Mouse (Mus musculus) bone marrow, adult 2 months (tissue): ENCODE measurements around the gene Svbp. TPM values are rescaled to one million over a fixed set of nuclear protein-coding genes. Genes with fewer than 3 reads are reported as not detected.

ENCODE experiments used
- H3K27ac ChIP-seq: fragments of 200-500 bp; 2 replicates; pipeline ENCODE4 v1.5.1; 2012; ENCODE audit warnings: low read depth, mild to moderate bottlenecking, control low read depth, inconsistent platforms, low read length; ENCODE audit not compliant: control insufficient read depth, poor library complexity, insufficient read depth
- H3K4me1 ChIP-seq: fragments of 200-500 bp; 2 replicates; pipeline ENCODE4 v1.6.1; 2011; ENCODE audit warnings: low read length; ENCODE audit not compliant: control insufficient read depth, insufficient read depth
- H3K4me3 ChIP-seq: fragments of 200-500 bp; replicated peaks from 2 replicates; pipeline ENCODE3; 2011; ENCODE audit warnings: mild to moderate bottlenecking, low read depth, low read length, control low read depth; ENCODE audit not compliant: control insufficient read depth
- CTCF ChIP-seq: fragments of 200-500 bp; IDR thresholded peaks from 2 replicates; pipeline ENCODE4 v1.5.1; 2011; ENCODE audit warnings: low read length, control low read depth; ENCODE audit not compliant: control insufficient read depth, insufficient read depth
- POLR2A ChIP-seq: fragments of 200-500 bp; IDR thresholded peaks from 2 replicates; pipeline ENCODE4 v1.6.1; 2011; ENCODE audit warnings: low read depth, mild to moderate bottlenecking, control low read depth, low read length, borderline replicate concordance; ENCODE audit not compliant: control insufficient read depth
- WGBS: fragments of 180-500 bp; shearing (Covaris S2); methylation state at CpG from one replicate; pipeline ENCODE4 v1.1.7; 2018; 5-methylcytosine and 5-hydroxymethylcytosine counted together
- polyA plus RNA-seq: library from polyadenylated mRNA; stranded (reverse); fragments of >200 nt; gene quantifications from 2 replicates; pipeline ENCODE4 v1.2.4, GENCODE M21; 2011; ENCODE audit warnings: low replicate concordance; ENCODE audit not compliant: missing spikeins, insufficient read depth, insufficient read length

The Svbp gene
- polyA plus RNA-seq, 1 experiment = 46.6 TPM

DNA sequence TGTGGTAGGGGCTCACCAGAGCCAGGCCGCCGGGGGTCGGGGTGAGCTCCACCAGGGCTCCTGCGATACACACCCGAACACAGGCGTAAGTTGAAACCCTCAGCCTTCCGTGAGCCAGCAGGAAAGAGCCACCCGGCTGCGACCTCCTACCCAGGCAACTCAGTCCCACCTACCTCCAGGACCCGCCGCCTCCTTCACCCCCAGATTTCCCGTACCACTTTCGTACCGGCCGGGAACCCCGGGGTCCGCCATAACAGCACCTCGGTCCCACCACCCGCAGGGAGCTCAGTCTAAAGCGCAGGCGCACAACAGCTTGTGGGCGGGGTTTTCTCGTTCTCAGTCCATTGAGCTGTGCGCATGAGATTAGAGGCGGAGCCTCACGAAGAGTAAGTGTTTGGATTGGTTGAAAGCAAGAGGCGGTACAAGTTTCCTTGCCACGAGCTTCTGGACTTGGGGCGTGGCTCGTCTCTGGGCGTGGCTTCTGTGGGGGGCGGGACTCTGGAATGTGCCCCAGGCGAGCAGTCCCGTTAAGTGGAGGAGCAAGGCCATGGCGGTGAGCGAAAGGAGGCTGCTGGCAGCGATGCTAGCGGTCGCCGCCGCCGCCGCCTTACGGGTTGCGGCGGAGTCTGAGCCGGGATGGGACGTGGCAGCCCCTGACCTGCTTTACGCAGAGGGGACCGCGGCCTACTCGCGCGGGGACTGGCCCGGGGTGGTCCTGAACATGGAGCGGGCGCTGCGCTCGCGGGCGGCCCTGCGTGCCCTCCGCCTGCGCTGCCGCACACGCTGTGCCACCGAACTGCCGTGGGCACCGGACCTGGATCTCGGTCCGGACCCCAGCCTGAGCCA is 37.5 kb downstream of the Svbp start, which contains the start of the genes AU022252 and P3h1:
Gene AU022252, minus strand, starts transcription at position 303 of the 846 bp plus-strand sequence.
Gene P3h1, plus strand, starts transcription at position 506 of the 846 bp plus-strand sequence.
- Histone ChIP-seq H3K27ac (peak within 1 kb of the TSS; percentile 29; the same call in 1 of the 2 replicates), H3K4me3 (peak within 1 kb of the TSS; percentile 99), H3K4me1 (no peaks in the 10 kb centered on the region; the same call in 1 of the 2 replicates)
- TF ChIP-seq CTCF (no peak), POLR2A (peak; percentile 51; the same call in 1 of the 2 replicates)
- WGBS = under 1% methylated on average over 69 of the region's 71 CpGs

DNA sequence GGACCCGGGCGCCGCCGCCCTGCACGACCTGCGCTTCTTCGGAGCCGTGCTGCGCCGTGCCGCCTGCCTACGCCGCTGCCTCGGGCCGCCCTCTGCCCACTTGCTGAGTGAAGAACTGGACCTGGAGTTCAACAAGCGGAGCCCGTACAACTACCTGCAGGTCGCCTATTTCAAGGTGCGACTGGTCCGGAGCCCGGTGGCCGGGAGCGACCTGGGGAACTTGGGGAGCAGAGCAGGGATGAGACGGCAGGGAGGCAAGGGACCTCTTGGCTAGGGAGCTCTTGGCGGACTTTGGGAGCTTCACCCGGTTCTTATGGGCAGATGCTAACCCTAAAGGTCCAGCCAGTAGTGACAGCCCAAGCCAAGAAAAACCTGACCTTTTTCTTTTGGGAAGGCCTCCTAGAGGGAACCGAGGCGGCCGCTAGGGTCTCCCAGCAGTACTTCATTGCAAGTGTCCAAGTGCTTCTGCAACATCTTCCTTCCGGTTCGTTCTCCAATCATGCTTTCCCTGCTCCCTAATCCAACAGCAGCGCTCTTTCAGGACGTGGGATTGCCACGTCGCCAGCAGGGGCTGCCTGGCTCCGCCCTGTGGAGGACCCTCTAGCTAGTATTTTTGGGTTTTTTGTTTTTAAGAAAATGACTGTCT is 38.3 kb downstream of the Svbp start:
- H3K4me1 ChIP-seq = no peaks in the 10 kb centered on the region; the same call in 1 of the 2 replicates
- TF ChIP-seq CTCF = no peak
- TF ChIP-seq POLR2A = no peak
- peak overlapping the region; percentile 74 for H3K4me3 ChIP-seq
- H3K27ac ChIP-seq = no peak overlapping the region; the same call in 1 of the 2 replicates
- WGBS = 2% methylated on average over 36 of the region's 36 CpGs

DNA sequence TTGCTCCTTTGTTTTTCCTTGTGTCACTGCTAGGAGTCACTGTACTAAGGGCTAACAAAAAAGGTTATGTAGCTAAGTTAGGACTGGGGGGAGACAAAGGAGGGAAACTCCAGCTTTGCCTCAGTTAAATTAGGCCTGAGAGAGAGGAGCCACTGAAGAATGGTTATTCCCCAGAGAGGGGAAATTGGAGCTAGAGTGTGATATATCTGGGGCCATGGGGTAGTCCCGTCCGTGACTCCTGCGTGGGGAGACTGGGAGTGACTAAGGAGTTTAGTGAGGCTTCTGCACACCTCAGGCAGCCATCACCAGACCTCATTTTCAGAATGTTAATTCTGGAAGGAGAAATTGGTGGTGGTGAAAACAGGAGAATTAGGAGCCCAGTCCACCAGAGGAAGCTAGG is 39.2 kb downstream of the Svbp start:
- H3K27ac ChIP-seq = no peak overlapping the region
- no peaks in the 10 kb centered on the region; the same call in 1 of the 2 replicates for H3K4me1 ChIP-seq
- WGBS = 78% methylated on average over 3 of the region's 3 CpGs
- TF ChIP-seq POLR2A = no peak
- no peak for TF ChIP-seq CTCF
- H3K4me3 ChIP-seq = no peak overlapping the region

DNA sequence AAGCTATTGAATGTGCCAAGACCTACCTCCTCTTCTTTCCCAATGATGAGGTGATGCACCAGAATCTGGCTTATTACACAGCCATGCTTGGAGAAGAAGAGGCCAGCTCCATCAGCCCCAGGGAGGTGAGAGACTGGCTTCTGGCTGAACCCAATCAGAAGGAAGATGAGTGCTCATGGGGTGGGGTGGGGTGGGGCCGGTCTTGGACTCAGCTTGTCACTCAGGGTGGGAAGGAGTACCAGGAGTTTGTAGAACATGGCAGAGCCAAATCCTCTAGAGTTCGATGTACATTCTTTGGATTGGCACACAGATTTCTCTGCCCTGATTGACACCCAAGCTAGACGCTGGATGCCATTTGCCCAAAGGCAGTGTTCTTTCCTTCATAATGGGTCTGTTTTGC is 43.6 kb downstream of the Svbp start:
- Histone ChIP-seq H3K4me3 (peak overlapping the region; percentile 19), H3K27ac (no peak overlapping the region), H3K4me1 (no peaks in the 10 kb centered on the region; the same call in 1 of the 2 replicates)
- TF ChIP-seq POLR2A = no peak
- 51% methylated on average over 3 of the region's 3 CpGs for WGBS

GRCm38 (mm10) chr4:119239181-119239682 is 44.1 kb downstream of the Svbp start:
- under 1% methylated on average over 12 of the region's 12 CpGs for WGBS
- no peak overlapping the region for H3K27ac ChIP-seq
- H3K4me3 ChIP-seq = peak overlapping the region; percentile 21
- H3K4me1 ChIP-seq = no peaks in the 10 kb centered on the region; the same call in 1 of the 2 replicates
- no peak for TF ChIP-seq POLR2A
- TF ChIP-seq CTCF = peak; percentile 53

- Histone ChIP-seq H3K4me1 (no peaks in the 10 kb centered on the region; the same call in 1 of the 2 replicates), H3K4me3 (no peak overlapping the region), H3K27ac (no peak overlapping the region)
- 80% methylated on average over 14 of the region's 14 CpGs for WGBS
- TF ChIP-seq POLR2A (no peak), CTCF (peak; percentile 51; the same call in 1 of the 2 replicates)
These were observed 46.6 kb downstream of the Svbp start for GRCm38 (mm10) chr4:119241664-119242063.

GRCm38 (mm10) chr4:119242571-119242970 is 47.5 kb downstream of the Svbp start:
- Histone ChIP-seq H3K4me1 (no peaks in the 10 kb centered on the region; the same call in 1 of the 2 replicates), H3K27ac (no peak overlapping the region), H3K4me3 (no peak overlapping the region)
- 85% methylated on average over 12 of the region's 12 CpGs for WGBS
- no peak for TF ChIP-seq CTCF
- no peak for TF ChIP-seq POLR2A
